In the genomic region with DNA sequence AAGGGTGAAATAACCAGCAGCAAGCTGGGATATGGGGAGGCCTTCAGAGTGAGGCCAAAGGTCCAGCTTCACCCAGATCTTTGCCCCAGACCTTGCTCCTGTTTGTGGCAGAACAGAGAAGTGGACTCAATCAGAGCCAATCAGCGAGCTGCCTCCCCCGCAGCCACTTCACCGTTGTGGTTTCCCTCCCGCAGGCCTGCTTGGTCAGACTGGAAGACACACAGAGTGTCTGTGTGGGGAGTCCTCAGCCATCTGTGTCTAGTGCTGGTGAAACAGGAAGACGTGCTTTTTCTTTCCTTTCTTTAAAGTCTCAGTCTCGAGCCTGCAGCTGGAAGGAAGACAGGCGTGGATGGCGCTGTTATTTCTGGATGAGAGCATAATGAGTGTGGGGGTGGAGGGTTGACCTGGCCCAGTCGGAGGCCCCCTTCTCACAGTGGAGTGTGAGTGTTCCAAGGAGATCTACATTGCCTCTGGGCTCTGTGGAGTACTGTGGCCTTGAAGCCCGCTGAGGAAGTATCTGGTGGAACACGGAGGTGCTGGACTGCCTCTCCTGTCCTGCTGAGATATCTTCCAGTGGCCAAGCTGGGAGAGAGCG, we compare ENCODE assay signal across 8 mouse cellular contexts.
A peak's percentile ranks its signal among the peaks of the same experiment; 100 is the strongest.
DNase-seq lines count a peak whose midpoint lies in the region; ATAC-seq and TF ChIP-seq lines count a peak whose summit lies in the region.
"Had no signal": no experiment of that assay in that cellular context is flagged by ENCODE, and none has a peak within 500 bp of the region (broad histone marks: within the 10 kb centered on the region; RNA-seq: fewer than 3 reads in every experiment).

No protein-coding gene starts in this region.

- TF ChIP-seq CTCF in CH12.LX (conservative IDR thresholded peaks at IDR 0.05 in 1 of 2, IDR thresholded peaks at IDR 0.05 in 1 of 2; ENCODE audit: low read depth in 2 of 2, low read length in 2 of 2) = no peak

- H3K79me2 ChIP-seq in CH12.LX (replicated peaks; ENCODE audit: control insufficient read depth, extremely low read depth, insufficient read depth, poor library complexity, severe bottlenecking) = no peaks in the 10 kb centered on the region

- no peaks in the 10 kb centered on the region for H3K9me3 ChIP-seq in CH12.LX (replicated peaks; ENCODE audit: low read length)
- no peaks in the 10 kb centered on the region for H3K9me3 ChIP-seq in forebrain, embryonic 13.5 days (replicated peaks)
- no peaks in the 10 kb centered on the region for H3K9me3 ChIP-seq in liver, embryonic 13.5 days (replicated peaks)

- H3K27me3 ChIP-seq in CH12.LX (replicated peaks) = no peaks in the 10 kb centered on the region
- H3K27me3 ChIP-seq in forebrain, embryonic 13.5 days = no peaks in the 10 kb centered on the region
- H3K27me3 ChIP-seq in liver, embryonic 13.5 days = no peaks in the 10 kb centered on the region
- H3K27me3 ChIP-seq: limb, embryonic 13.5 days had no signal

- WGBS in forebrain, embryonic 13.5 days = 41% methylated on average over 12 of the region's 12 CpGs
- WGBS in liver, embryonic 13.5 days (ENCODE audit: insufficient replicate concordance) = 15% methylated on average over 12 of the region's 12 CpGs

- no peak; the same call in 1 of the 2 replicates for TF ChIP-seq RAD21 in CH12.LX (IDR thresholded peaks at IDR 0.05; ENCODE audit: low read depth, low read length)

- no peak for TF ChIP-seq POLR2A in CH12.LX (IDR thresholded peaks at IDR 0.05; ENCODE audit: low read depth, low read length)

- TF ChIP-seq EP300 in CH12.LX (IDR thresholded peaks at IDR 0.05; ENCODE audit: low read length) = 0 out of 2 replicates have a peak, but pooled peaks have one; percentile 48

- H3K4me1 ChIP-seq in CH12.LX (ENCODE audit: control insufficient read depth in 1 of 2, insufficient read depth in 2 of 2) = peaks cover 5 to 35% of the 10 kb centered on the region in 2 experiments; a peak in 3 of 4 replicates
- no peaks in the 10 kb centered on the region for H3K4me1 ChIP-seq in forebrain, embryonic 13.5 days
- peaks cover 3% of the 10 kb centered on the region; the same call in 1 of the 2 replicates for H3K4me1 ChIP-seq in liver, embryonic 13.5 days (replicated peaks)

- H3K36me3 ChIP-seq in CH12.LX (replicated peaks in 1 of 2; ENCODE audit: control insufficient read depth in 1 of 2, insufficient read depth in 1 of 2, low read length in 1 of 2) = no peaks in the 10 kb centered on the region
- H3K36me3 ChIP-seq in forebrain, embryonic 13.5 days (ENCODE audit: poor library complexity, severe bottlenecking) = no peaks in the 10 kb centered on the region
- no peaks in the 10 kb centered on the region for H3K36me3 ChIP-seq in liver, embryonic 13.5 days
- H3K36me3 ChIP-seq: limb, embryonic 13.5 days had no signal

- in situ Hi-C loops in CH12.LX (cut with MboI; ENCODE audit: low pct_ligation_motif_present, low pct_unique_long_range_greater_than_20kb, low sequenced_read_pairs) = loop anchor here (25.0 kb wide), 1 partner anchor 292 kb away; no protein-coding TSS in a partner anchor

- H3K4me3 ChIP-seq in CH12.LX (replicated peaks in 1 of 3; ENCODE audit: low read depth in 2 of 3, low read length in 2 of 3, poor library complexity in 1 of 3) = no peak overlapping the region
- H3K4me3 ChIP-seq in forebrain, embryonic 13.5 days = no peak overlapping the region
- no peak overlapping the region for H3K4me3 ChIP-seq in liver, embryonic 13.5 days (replicated peaks)
- H3K4me3 ChIP-seq: limb, embryonic 13.5 days had no signal

- DNase-seq in 416B (ENCODE audit: low read depth) = peak; percentile 17
- DNase-seq in CH12.LX (ENCODE audit: extremely low read depth) = peak; percentile 43
- DNase-seq in kidney, adult 9 months = peak; percentile 88
- DNase-seq in liver, embryonic 13.5 days = no peak
- peak; percentile 32 for DNase-seq in retina, postnatal 1 day

- H3K27ac ChIP-seq in CH12.LX (ENCODE audit: insufficient read depth, low read depth) = no peak overlapping the region
- no peak overlapping the region for H3K27ac ChIP-seq in forebrain, embryonic 13.5 days
- peak overlapping the region; percentile 66 for H3K27ac ChIP-seq in liver, embryonic 13.5 days
- H3K27ac ChIP-seq: limb, embryonic 13.5 days had no signal

- dilution Hi-C loops in CH12.LX (cut with MboI; ENCODE audit: extremely low pct_ligation_motif_present, extremely low pct_unique_long_range_greater_than_20kb, low sequenced_read_pairs) = no loop called here

- peak overlapping the region; percentile 33 for H3K4me2 ChIP-seq in CH12.LX (ENCODE audit: insufficient read depth, low read depth, poor library complexity, severe bottlenecking)
- H3K4me2 ChIP-seq in forebrain, embryonic 13.5 days = no peak overlapping the region
- H3K4me2 ChIP-seq in liver, embryonic 13.5 days = no peak overlapping the region
- H3K4me2 ChIP-seq: limb, embryonic 13.5 days had no signal

- H3K9ac ChIP-seq in CH12.LX (ENCODE audit: insufficient read depth, low read depth) = no peak overlapping the region
- no peak overlapping the region for H3K9ac ChIP-seq in forebrain, embryonic 13.5 days
- H3K9ac ChIP-seq in liver, embryonic 13.5 days = no peak overlapping the region
- H3K9ac ChIP-seq: limb, embryonic 13.5 days had no signal

- peak; percentile 45; the same call in 1 of the 2 replicates for ATAC-seq in forebrain, embryonic 13.5 days
- peak; percentile 84 for ATAC-seq in liver, embryonic 13.5 days (ENCODE audit: low read depth)
- no peak for ATAC-seq in monocyte, adult 5-6 weeks (replicated peaks; ENCODE audit: insufficient number of reproducible peaks, low FRiP score, low TSS enrichment, poor library complexity, severe bottlenecking)

TF ChIP-seq in CH12.LX, 34 proteins besides CTCF, POLR2A, EP300 and RAD21:
- TF ChIP-seq MEF2A (IDR thresholded peaks at IDR 0.05; ENCODE audit: borderline replicate concordance, low read depth, low read length) (peak; percentile 31; the same call in 1 of the 2 replicates), UBTF (IDR thresholded peaks at IDR 0.05; ENCODE audit: low read depth, low read length) (no peak), CHD2 (IDR thresholded peaks at IDR 0.05; ENCODE audit: low read length) (0 out of 2 replicates have a peak, but pooled peaks have one; percentile 22), MAX (IDR thresholded peaks at IDR 0.05; ENCODE audit: low read length) (peak; percentile 50; the same call in 1 of the 2 replicates), BHLHE40 (IDR thresholded peaks at IDR 0.05; ENCODE audit: low read depth, low read length) (peak; percentile 56; the same call in 1 of the 2 replicates), ELF1 (IDR thresholded peaks at IDR 0.05; ENCODE audit: low read depth, low read length) (peak; percentile 37; the same call in 1 of the 2 replicates)
